In genomic region chr17:84239679-84240292, GRCm38 (mm10) we compare ENCODE assay signal across 23 mouse cellular contexts. TPM values are rescaled to one million over a fixed set of nuclear protein-coding genes. Genes with fewer than 3 reads are reported as not detected.
DNase-seq lines count a peak whose midpoint lies in the region; ATAC-seq and TF ChIP-seq lines count a peak whose summit lies in the region.
"Had no signal": no experiment of that assay in that cellular context is flagged by ENCODE, and none has a peak within 500 bp of the region (broad histone marks: within the 10 kb centered on the region; RNA-seq: fewer than 3 reads in every experiment).

No protein-coding gene starts in this region.

- no peaks in the 10 kb centered on the region for H3K36me3 ChIP-seq in midbrain, embryonic 11.5 days (ENCODE audit: control insufficient read depth, insufficient read depth, low read length)
- no peaks in the 10 kb centered on the region; the same call in 1 of the 2 replicates for H3K36me3 ChIP-seq in midbrain, postnatal 0 days (ENCODE audit: insufficient read depth, low read length)
- H3K36me3 ChIP-seq: midbrain, embryonic 13.5 days; neural tube, embryonic 12.5 days had no signal

- ATAC-seq in midbrain, embryonic 11.5 days (ENCODE audit: low FRiP score): no peak
- ATAC-seq in midbrain, postnatal 0 days (ENCODE audit: low FRiP score): no peak
- peak; percentile 69 for ATAC-seq in inflammation-experienced regulatory T-cells, adult 6 months
- ATAC-seq in frontal cortex, adult (ENCODE audit: low TSS enrichment): no peak
- ATAC-seq: forebrain, postnatal 0 days; hindbrain, postnatal 0 days; midbrain, embryonic 13.5 days had no signal

- no peaks in the 10 kb centered on the region for H3K9me3 ChIP-seq in midbrain, embryonic 11.5 days (ENCODE audit: control insufficient read depth, low read length)
- H3K9me3 ChIP-seq in midbrain, postnatal 0 days (ENCODE audit: low read length): no peaks in the 10 kb centered on the region
- H3K9me3 ChIP-seq: forebrain, embryonic 10.5 days; liver, embryonic 13.5 days; midbrain, embryonic 13.5 days; neural tube, embryonic 12.5 days had no signal

- H3K4me3 ChIP-seq in midbrain, embryonic 11.5 days (ENCODE audit: low read depth, low read length): no peak overlapping the region
- H3K4me3 ChIP-seq in midbrain, postnatal 0 days (ENCODE audit: low read depth, low read length): no peak overlapping the region
- H3K4me3 ChIP-seq: forebrain, embryonic 10.5 days; heart, adult 2 months; heart, embryonic 13.5 days; limb, embryonic 12.5 days; liver, embryonic 13.5 days; midbrain, embryonic 13.5 days; neural tube, embryonic 12.5 days had no signal

- H3K4me2 ChIP-seq in midbrain, embryonic 11.5 days: no peak overlapping the region
- H3K4me2 ChIP-seq in midbrain, postnatal 0 days (ENCODE audit: low read depth, low read length, poor library complexity, severe bottlenecking): no peak overlapping the region
- H3K4me2 ChIP-seq: heart, embryonic 13.5 days; limb, embryonic 12.5 days; liver, embryonic 13.5 days; midbrain, embryonic 13.5 days; neural tube, embryonic 12.5 days had no signal

- peak; percentile 57 for DNase-seq in midbrain, embryonic 11.5 days (ENCODE audit: low spot score, missing footprints)
- DNase-seq in midbrain, postnatal 0 days (ENCODE audit: low spot score): no peak
- peak; percentile 63 to 71 for DNase-seq in kidney, postnatal 25 days
- no peak for DNase-seq in spleen, adult 12 weeks (ENCODE audit: low spot score)
- DNase-seq in right cerebral cortex, postnatal 14 days: no peak
- DNase-seq: cerebellum, adult 11 months; cerebellum, postnatal 14 days; forebrain, postnatal 0 days; gastrocnemius, postnatal 36 days; heart, adult 2 months; heart, postnatal 14 days; liver, embryonic 13.5 days; lung, adult 2 months; retina, postnatal 1 day; thymus, postnatal 14 days had no signal

- H3K4me1 ChIP-seq in midbrain, embryonic 11.5 days (ENCODE audit: control insufficient read depth, insufficient read depth, low read length): no peaks in the 10 kb centered on the region
- H3K4me1 ChIP-seq in midbrain, postnatal 0 days (ENCODE audit: insufficient read depth, low read length): no peaks in the 10 kb centered on the region
- H3K4me1 ChIP-seq: midbrain, embryonic 13.5 days; neural tube, embryonic 12.5 days had no signal

- no peaks in the 10 kb centered on the region for H3K27me3 ChIP-seq in midbrain, embryonic 11.5 days (ENCODE audit: control insufficient read depth, insufficient read depth, low read length)
- no peaks in the 10 kb centered on the region for H3K27me3 ChIP-seq in midbrain, postnatal 0 days (ENCODE audit: insufficient read depth, low read length)
- H3K27me3 ChIP-seq: heart, embryonic 13.5 days; limb, embryonic 12.5 days; liver, embryonic 13.5 days; midbrain, embryonic 13.5 days; neural tube, embryonic 12.5 days had no signal

- WGBS in midbrain, embryonic 11.5 days: 94% methylated on average over 2 of the region's 2 CpGs
- WGBS in midbrain, postnatal 0 days: 82% methylated on average over 2 of the region's 2 CpGs

- H3K27ac ChIP-seq in midbrain, embryonic 11.5 days (ENCODE audit: low read depth, low read length): no peak overlapping the region
- no peak overlapping the region for H3K27ac ChIP-seq in midbrain, postnatal 0 days (ENCODE audit: low read depth, low read length)
- H3K27ac ChIP-seq: forebrain, embryonic 10.5 days; heart, adult 2 months; heart, embryonic 13.5 days; hindbrain, postnatal 0 days; limb, embryonic 12.5 days; liver, embryonic 13.5 days; midbrain, embryonic 13.5 days; neural tube, embryonic 12.5 days had no signal

- H3K9ac ChIP-seq in midbrain, embryonic 11.5 days (ENCODE audit: low read length): no peak overlapping the region
- no peak overlapping the region for H3K9ac ChIP-seq in midbrain, postnatal 0 days (replicated peaks; ENCODE audit: low read length, poor library complexity, severe bottlenecking)
- H3K9ac ChIP-seq: forebrain, postnatal 0 days; heart, embryonic 13.5 days; limb, embryonic 12.5 days; liver, embryonic 13.5 days; midbrain, embryonic 13.5 days; neural tube, embryonic 12.5 days had no signal

- TF ChIP-seq CTCF in midbrain, postnatal 0 days (IDR thresholded peaks at IDR 0.05): no peak

RNA-seq across cellular contexts. Expression of gene Zfp36l2, which starts 52.0 kb away (rescaled TPM):
- 14.4 and 14.6 TPM in 2 replicates for polyA plus RNA-seq in midbrain, embryonic 11.5 days (2014; fragmentation: Nextera tagmentation; extraction: Ambion mirVana)
- total RNA-seq in midbrain, postnatal 0 days (2014; rRNA removed): 12.9 and 17.7 TPM in 2 replicates
- polyA plus RNA-seq in midbrain, postnatal 0 days (2015; fragmentation: Nextera tagmentation; extraction: Ambion mirVana): 5.1 and 5.9 TPM in 2 replicates
- polyA plus RNA-seq in inflammation-experienced regulatory T-cells, adult 6 months (2017; shearing (Covaris generic)): 10 to 100 TPM; 30.4 to 54.7 (median 42.3) TPM

Comparison
In these comparisons a context has a peak if more than half of its experiments do, and no peak if none do; other contexts are left out.
1. DNase-seq: peak in midbrain, embryonic 11.5 days (single experiment) and kidney, postnatal 25 days (2 of 2); none in midbrain, postnatal 0 days (single experiment), spleen, adult 12 weeks (single experiment) and right cerebral cortex, postnatal 14 days (single experiment).